Mouse (Mus musculus) lung, adult 10 weeks (tissue): ENCODE results near the gene Vangl2. TPM values are rescaled to one million over a fixed set of nuclear protein-coding genes. Genes with fewer than 3 reads are reported as not detected.

ENCODE experiments used
- polyA plus RNA-seq: library from polyadenylated mRNA; stranded (reverse); fragments of 350-450 nt; fragmentation: Illumina TruSeq; extraction: RNeasy Lipid Tissue Mini Kit (QIAGEN cat#74804); gene quantifications from one replicate; pipeline ENCODE4 v1.2.3, GENCODE M21; 2014; ENCODE audit warnings: low read depth, low replicate concordance; ENCODE audit not compliant: insufficient read depth

Vangl2 gene
- 1.7 TPM for polyA plus RNA-seq

DNA sequence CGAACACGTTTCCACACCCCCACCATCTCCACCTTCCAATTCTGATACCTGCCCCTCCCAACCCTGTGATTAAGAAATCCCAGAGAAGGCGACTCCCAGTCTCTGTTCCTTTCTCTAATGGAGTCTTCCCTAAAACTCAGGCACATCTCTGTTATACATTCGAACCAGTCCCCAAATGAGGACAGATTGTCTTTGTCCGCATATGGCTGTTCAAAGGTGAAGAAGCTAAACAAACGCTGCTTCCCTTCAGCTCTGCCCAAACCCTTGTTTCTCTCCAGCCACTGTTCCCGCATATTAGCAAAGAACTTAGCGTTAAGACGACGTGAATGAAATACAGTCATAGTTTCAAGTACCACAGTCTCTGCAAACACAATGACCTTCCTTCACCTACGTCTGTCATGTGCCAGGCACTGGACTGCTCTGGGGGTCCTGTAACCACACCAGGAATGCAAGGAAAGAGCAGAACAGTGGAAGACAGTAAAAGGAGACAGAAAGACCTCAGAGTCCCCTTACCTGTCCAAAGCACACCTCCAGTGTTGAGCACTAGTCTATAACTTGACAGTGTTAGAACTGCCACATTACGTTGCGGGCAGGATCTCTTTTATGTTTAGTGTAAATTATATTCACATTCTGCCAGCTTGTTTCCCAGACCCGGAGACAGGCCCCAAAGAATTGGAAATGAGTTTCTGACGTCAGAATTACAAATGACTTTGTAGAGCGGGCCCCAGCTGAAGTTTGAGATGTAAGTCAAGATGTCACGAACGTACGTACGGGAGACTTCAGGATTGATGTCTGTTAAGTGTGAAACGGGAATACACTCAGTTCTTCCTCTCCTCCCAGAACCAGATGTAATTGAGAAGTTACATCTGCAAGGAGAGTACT lies at the start of gene Vangl2:
Gene Vangl2 (minus strand): TSS at position 51 of the 882 bp plus-strand sequence.

DNA sequence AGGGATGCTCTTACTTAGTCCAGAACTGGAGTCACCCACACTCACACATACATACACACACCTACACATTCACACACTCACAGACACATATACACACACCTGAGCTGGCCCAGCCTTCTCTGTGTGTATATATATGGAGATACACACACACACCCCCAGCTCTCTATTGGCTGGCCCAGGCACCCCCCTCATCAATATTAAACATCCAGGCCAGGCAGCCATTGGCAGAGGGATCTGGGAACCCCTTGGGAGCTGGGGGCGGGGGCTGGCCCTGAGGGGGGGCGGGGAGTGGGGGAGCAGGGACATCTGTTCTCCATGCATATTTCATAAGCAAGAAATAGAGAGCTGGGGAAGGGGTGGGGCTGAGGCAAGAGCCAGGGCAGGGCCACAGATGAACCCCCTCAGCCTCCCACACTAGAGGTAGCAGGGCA lies 29.3 kb upstream of the Vangl2 start, which contains the start of gene Nhlh1:
Gene Nhlh1 (minus strand): TSS at position 83 of the 431 bp plus-strand sequence.

Other genes with a start within 250 kb of the Vangl2 start
- gene Cd84, start 188.7 kb downstream of the Vangl2 start, polyA plus RNA-seq = 14.1 TPM
- 0.25 TPM for gene Gm10521, start 132.8 kb downstream of the Vangl2 start, polyA plus RNA-seq
- gene Slamf6, start 110.9 kb downstream of the Vangl2 start, polyA plus RNA-seq = 5.8 TPM
- not detected for gene Nhlh1, start 29.1 kb upstream of the Vangl2 start, polyA plus RNA-seq
- gene Copa, start 54.1 kb upstream of the Vangl2 start, polyA plus RNA-seq = 70.4 TPM
- 40.9 TPM for gene Ncstn, start 54.4 kb upstream of the Vangl2 start, polyA plus RNA-seq
- 51.8 TPM for gene Pex19, start 98.3 kb upstream of the Vangl2 start, polyA plus RNA-seq
- gene Dcaf8, start 119.6 kb upstream of the Vangl2 start, polyA plus RNA-seq = 44.6 TPM
- gene Pea15a, start 178.4 kb upstream of the Vangl2 start, polyA plus RNA-seq = 148 TPM
- 2.0 TPM for gene Casq1, start 191.4 kb upstream of the Vangl2 start, polyA plus RNA-seq
- not detected for gene Atp1a4, start 230.0 kb upstream of the Vangl2 start, polyA plus RNA-seq
- 20.4 TPM for gene Igsf8, start 233.2 kb upstream of the Vangl2 start, polyA plus RNA-seq